Mouse (Mus musculus) E14TG2a.4 (cell line): ENCODE measurements around the gene Zranb1.

Experiments used
- CTCF ChIP-seq: conservative IDR thresholded peaks from 2 replicates; pipeline ENCODE4 v1.5.1; 2014; ENCODE audit warnings: low read length
- NANOG ChIP-seq: IDR thresholded peaks from 2 replicates; pipeline ENCODE4 v1.6.1; 2014; ENCODE audit warnings: borderline replicate concordance, low read length, mixed read lengths
- POU5F1 ChIP-seq: IDR thresholded peaks from 2 replicates; pipeline ENCODE4 v1.6.1; 2014; ENCODE audit warnings: low read length, borderline replicate concordance

DNA sequence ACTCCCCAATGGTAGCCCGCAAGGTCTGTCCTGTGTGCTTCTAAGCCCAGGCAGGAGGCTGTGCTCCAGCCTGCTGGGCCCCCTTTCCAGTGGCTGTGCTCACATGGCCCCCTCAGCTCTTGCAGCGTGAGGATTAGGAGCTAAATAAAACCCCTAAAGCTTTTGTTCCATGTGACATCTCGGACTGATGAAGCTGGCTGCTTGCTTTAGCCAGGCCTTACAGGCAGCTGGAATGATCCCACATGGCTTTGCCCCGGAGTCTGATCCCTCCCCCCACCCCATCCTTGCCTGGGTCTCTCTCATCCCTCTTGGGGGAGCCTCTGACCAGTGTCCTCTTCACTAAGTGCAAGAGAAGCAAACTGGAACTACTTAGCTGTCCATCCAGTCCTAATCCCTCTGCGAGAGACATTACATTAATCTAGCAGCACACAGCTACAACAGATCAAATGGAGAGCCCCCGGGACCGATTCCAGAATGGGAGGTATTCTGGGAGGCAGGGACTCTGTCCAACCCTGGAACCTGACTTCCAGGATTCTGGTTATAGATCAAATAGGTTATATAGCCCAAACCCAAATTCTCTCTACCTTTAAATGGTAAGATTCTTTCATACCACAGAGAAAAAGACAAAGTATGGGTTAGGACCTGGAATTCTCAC is 84.6 kb downstream of the Zranb1 start:
- TF ChIP-seq CTCF (no peak), NANOG (no peak), POU5F1 (no peak)
